Mouse (Mus musculus) megakaryocyte-erythroid progenitor cell, adult 5-6 weeks (primary cell): ENCODE data around the gene Cyb561a3. TPM values are rescaled to one million over a fixed set of nuclear protein-coding genes. Genes with fewer than 3 reads are reported as not detected.
A peak's percentile ranks its signal among the peaks of the same experiment; 100 is the strongest.

Experiments
- ATAC-seq: replicated peaks from 2 replicates; pipeline ENCODE4 v1.8.0; 2016; ENCODE audit warnings: mild to moderate bottlenecking, inconsistent platforms; ENCODE audit not compliant: severe bottlenecking, poor library complexity, low FRiP score, low TSS enrichment
- total RNA-seq, 2 experiments: library from RNA; stranded (forward) in 1 of 2; stranded (reverse) in 1 of 2; fragments of 200-1000, 215-1000 nt in 1 of 2; fragments of >200 nt in 1 of 2; fragmentation: Nextera tagmentation in 1 of 2; gene quantifications; 2 replicates each; pipeline ENCODE4 v1.2.3; 2014 to 2017

The Cyb561a3 gene
- total RNA-seq, 2 experiments from 2014 or later = 11.9 to 17.7 TPM

DNA sequence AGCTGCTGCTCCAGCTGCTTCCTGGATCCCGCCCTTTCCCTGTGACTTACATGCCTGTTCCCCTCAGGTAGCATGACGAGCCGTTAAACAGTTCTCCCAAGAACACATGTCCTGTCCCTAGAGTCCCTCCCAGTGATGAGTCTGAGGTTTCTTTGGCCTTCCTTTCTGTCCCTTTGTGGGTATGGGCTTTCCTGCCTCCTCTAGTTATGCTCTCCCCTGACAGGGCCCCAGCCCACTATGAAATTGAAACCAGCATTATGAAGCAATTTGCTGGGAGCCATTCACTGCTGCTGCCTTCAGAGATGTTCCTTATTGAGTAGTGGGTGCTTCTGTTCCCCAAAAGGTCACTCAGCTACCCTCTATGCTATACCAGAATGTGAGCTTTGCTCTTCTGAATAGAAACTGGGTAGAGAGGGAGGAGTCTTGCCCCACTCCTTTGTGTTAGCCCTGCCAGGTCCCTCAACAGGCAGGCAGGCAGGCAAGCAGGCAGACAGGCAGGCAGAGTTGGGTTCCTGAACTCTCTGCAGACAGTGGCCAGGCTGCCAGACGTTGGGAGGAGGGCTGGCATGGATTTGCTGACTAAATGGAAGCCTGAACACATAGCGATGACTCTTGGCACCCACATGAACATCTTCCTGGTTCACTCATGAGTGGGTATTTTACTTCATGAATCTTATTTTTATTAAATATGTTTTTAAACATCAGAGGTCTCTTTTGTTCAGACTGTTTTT is 12.3 kb downstream of the Cyb561a3 start:
- no peak for ATAC-seq

DNA sequence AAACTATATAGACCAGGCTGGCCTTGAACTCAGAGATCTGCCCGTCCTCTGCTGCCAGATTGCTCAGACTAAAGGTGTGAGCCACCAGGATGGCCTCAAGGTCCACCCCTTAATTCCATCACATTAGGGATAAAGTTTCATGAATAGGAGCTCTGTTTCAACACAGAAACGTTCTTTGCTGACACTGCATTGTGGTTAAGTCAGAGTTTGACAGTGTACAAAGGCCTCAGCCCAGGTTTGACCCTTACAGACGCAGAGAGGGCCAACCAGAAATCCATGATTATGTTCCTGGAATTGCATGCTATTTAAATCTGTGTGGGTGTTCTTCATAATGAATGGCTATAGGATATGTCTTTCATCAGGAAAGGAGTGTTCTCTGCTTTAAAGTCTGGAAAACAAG is 13.3 kb downstream of the Cyb561a3 start:
- ATAC-seq = no peak

DNA sequence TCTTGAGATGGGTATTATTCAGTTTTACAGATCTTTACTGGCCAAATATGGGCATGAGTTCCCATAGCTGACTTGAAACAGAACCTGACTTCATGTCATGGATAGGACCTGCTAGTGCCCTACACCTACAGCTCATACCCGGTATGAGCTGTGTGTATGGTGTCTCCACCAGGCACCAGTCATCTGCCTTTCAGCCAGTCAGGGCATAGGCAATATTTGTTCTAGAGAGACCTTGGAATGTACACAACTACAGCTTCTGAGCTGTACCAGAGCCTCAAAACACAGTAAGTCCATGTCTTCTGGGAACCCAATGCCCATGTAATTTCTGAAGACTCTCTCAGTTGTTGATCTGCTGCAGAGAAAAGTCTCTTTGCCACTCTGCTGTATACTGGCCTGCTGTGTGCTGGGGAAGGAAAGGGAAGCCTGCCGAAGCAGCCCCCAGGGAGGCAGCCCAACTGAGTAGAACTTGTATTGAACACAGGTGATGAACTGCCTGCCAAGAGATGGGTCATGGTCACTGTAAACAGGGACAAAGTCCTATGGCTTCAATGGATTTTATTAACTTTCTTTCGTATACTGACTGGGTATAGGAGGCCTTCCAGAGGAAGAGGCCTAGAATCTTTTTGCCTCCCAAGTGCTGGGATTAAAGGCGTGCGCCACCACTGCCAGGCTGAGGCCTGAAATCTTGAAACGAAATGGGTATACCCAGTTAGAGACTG is 14.8 kb downstream of the Cyb561a3 start:
- no peak for ATAC-seq

DNA sequence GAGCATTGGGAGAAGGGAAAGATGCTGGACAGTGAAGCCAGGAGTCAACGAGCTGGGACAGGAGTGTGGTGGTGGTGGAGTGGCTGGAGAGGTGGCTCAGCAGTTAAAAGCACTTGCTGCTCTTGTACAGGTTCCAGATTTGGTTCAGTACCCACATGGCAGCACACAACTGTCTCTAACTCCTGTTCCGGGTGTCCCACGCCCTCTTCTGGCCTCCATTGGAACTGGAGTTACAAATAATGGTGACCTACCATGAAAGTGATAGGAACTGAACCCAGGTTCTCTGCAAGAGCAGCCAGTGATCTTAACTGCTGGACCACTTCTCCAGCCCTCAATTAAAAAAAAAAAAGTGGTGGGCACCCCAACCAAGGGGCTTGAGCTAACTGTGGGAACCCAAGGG is 21.2 kb downstream of the Cyb561a3 start:
- no peak for ATAC-seq

DNA sequence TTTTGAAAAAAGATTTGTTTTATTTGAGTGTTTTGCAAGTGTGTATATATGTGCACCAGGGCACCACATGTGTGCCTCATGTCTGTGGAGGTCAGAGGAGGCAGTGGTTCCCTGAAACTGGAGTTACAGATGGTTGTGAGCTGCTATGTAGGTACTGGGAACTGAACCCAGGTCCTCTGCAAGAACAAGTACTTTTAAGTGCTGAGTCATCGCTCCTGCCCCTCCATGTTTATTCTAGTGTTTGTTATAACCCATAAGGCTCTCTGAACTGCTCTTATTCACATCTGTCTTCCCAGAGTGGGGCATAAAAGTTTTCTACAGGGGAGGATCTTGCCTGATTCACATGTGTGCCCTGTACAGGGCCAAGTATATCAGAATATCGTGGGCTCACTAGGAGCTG is 22.7 kb downstream of the Cyb561a3 start:
- no peak for ATAC-seq

DNA sequence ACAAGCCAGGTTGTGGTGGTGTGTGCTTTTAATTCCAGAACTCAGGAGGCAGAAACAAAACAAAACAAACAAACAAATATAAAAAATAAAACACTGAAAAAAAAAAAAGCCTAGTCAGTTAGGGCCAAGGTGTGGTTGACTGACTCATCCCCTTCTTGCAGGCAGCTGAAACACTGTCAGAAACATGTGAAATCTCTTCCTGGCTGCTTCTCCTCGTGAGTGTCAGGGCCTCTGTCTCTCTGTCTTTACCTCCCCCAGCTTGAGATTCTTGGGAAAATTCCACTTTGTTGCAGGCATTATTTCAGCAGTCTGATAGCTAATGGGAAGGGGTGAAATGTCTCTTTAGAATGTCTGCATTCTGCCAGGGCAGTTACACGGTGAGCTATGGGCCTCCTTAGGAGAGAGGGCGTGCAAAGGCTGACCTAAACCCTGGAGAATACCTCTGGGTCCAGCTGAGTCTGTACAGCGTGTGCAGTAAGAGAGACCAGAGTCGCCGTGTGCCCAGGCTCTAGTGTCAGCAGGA is 25.3 kb downstream of the Cyb561a3 start:
- no peak for ATAC-seq

DNA sequence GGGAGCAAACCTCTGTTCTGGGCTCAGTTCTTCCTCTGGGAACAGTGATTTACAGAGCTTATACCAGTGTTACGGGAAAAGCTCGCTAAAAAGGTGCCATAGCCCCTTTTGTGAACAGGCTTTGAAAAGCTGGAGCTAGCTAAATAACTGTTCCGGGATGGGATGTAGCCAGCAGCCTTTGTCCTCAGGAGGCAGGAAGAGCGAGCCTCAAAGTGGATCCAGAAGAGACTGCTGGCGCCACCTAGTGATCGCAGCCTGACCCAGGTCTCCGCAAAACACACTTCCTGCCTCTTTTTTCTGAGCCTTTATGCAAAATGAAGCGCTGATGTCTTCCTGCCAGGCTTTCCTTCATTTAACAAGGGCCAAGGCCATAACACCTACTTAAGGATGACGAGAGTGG is 25.8 kb downstream of the Cyb561a3 start:
- peak; percentile 54 for ATAC-seq

DNA sequence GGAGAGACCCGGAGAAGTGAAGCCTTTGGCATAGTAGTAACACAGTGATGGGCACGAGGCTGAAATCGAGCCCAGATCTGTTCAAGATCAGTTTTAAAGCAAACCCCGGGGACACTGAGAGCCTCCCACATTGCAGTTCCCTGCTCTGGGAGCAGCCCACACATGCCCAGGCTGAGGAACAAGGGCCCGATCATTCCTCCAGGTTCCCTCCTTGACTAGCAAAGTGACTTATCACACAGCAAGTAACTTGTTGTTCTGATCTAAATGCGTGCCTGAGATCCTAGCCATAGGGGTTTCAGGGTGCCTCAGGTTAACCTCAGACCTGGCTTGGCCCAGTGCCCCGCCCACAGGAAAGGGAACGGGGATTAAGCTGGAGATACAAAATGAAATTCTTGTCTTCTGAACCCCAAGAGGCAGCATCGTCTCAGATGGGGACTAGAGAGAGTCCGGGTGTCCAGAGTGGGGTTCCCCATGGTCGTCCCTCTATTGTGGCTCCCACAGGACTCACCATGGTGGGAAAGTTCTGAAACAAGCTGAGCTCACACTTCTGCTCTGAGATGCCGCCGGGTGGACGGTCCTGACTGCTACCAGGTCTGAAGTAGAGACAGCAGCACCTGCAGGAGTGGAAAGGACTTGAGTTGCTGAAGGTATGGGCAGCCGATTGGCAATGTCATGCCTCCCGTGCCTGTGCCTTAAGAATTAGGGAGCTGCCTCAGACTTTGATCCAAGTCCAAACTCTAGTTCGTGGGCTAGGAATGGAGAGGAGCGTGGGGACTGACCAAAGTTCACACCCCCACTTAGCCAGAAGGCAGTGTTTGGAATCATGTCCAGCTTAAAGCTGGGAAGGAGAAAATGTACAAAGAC is 26.9 kb downstream of the Cyb561a3 start:
- ATAC-seq = no peak

DNA sequence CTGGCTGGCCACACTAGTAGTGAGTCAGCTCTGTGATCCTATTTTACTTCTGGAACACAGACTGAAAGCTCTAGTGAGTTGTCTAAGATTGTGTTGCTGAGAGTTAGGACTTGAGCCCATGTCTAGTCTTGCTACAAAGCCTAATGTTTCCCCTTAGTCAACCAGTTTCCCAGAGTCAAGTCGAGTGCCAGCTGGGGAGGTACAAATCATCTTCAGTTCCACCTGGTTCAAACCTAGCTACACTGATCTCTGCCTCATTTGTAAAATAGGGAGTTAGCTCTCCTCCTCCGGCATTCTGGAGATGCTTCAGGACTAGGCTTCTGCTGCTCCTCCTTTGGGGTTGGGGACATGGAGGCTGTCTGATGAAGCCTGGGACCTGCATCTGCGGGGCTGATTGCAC is 27.6 kb downstream of the Cyb561a3 start:
- ATAC-seq = no peak

DNA sequence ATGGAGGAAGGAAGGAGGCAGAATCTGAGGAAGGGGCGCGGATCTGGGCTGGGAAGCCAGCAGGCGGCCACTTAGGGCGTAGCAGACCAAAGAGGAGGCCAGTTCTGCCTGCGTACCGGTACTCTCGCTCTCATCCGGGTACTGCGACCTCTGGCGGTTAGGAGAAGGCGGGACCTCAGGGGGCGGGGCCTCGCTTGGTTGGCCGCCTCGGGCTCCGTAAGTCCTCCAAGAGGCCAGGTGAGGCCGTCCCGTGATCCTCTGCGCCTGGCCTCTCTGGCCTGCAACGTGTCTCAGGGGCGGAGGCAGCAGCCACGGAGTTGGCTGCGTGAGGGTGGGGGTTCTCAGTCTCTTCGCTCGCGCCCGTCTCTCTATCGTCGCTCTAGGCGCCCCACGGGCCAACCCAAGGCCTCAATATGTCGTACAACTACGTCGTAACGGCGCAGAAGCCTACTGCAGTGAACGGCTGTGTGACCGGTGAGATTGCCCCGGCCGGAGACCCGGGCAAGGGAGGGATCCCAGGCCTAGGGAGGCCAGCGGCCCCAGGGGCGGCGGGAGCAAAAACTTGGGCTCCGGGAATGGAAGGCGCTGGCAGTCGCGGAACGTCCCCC is 28.4 kb downstream of the Cyb561a3 start, which contains the start of the genes Ddb1 and Tkfc:
Gene Ddb1 (plus strand): TSS at position 35 of the 608 bp plus-strand sequence.
Gene Tkfc (minus strand): TSS at position 362 of the 608 bp plus-strand sequence.
- ATAC-seq = peak; percentile 92

DNA sequence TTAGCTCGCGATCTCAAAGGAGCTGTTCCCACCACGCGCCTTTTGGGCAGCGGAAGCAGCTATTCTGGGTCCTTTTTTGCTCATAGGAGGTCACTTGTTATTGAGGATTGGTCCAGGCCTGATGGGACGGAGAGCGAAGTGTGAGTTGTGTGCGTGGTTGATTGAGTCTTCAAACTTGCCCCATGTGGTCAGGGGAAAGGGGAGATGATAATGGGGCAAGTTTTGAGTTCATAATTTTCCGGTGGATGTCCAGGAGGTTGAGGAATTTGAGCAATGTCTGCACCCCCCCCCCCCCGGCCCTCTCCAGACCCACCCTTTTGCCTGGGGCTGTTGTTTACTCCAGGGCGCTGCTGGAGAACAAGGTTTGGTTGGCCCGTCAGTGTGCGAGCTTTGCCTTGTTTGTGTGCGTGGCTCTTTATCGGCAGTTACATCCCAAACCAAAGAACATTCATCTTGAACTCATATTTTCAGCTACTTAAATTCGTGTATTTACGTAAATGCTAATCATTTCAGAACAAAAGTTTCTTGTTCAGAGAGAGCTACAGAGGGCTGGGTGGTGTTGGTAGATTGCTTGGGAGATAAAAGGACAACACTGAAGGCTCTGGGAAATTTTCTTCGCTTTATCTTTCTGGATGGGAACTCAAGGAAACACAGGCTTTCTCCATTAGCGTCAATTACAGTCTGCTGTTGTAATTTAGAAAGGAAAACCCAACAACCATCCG is 29.1 kb downstream of the Cyb561a3 start:
- ATAC-seq = no peak; the same call in 1 of the 2 replicates

DNA sequence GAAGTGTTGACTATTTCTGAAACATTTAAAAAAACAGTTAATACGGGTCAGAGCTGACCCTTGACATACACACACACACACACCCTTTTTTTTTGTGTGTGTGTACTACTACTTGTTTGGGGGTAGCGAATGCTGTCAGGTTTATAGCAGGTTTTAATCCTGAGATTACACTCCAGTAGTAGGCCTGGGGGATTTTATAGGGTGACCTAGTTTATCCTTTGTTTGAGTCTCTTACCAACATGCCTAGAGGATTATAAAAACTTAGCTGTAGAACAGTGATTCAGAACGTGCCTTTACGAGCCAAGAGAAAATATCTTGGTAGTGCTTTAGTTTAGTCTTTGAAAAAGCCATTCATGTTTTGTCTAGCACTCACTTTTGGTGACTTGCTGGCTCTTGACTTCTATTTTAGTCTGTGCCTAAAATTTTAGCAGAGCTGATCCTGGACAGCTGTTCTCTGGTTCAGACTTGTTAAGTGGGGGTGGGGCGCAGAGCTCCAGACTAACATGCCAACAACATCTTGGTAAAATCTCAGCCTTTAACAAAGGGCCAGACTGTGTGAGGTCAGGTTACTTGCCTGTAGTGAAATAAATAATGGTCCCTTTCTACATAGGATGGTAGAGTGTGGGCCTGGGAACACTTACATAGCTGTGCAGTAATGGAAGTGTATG is 31.7 kb downstream of the Cyb561a3 start:
- no peak for ATAC-seq

DNA sequence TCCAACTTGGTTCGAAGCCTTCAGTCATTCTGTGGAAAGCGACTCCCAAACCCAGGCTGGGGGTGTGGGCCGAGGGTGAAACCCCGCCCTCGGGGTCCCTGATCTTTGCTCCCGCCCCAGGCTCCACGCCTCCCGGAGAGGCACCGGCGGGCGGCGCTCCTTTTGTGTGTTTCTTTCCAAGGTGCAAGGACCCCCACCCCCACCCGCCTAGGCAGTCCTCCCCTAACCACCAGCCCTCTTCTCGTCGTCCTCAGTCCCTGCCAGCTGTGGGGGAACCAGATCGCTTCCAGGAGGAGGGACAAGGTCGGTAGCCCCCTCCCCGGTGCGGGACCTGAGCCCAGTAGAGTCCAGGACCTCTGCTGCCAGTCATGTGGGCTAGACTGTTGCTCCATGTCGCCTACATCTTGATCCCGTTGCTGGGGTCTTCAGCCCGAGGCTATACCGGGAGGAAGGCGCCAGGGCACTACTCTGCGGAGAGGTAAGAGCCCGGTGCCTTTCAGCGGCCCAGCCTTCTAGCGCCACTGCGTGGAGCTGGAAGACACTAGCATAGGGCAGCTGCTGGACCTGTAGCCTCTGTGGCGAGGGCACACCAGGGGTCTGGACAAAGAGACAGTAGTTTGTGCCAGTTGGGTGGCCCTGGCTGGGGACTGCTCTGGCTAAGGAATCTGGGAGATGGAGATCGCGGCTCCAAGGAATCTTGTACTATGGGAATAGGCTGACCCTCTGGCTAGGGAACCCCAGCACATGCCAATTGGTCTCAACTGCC is 57.3 kb downstream of the Cyb561a3 start, which contains the start of gene Vwce:
Gene Vwce (plus strand): TSS at position 108 of the 766 bp plus-strand sequence.
- ATAC-seq = peak; percentile 84

DNA sequence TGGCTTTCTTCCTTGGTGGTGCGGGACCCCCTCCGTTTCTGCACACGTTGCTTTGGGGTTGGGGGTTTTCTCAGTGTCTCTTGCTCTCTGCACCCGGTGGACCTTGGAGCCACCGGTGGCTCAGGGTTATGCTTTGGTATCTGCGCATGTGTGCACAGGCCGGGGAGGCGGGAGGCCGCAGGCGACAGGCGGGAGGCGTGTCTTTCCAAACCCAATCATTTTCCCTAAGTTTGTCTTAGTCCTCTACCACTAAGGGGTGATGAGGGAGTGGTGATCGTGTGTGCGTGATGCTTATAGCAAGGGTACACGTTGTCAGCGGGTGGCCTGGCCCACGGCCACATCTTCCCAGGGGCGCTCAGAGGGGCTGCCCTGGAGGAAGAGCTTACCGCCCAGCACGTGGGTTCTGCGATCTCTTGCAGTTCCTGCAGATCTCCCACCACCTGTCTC is 57.9 kb downstream of the Cyb561a3 start:
- peak; percentile 80 for ATAC-seq

DNA sequence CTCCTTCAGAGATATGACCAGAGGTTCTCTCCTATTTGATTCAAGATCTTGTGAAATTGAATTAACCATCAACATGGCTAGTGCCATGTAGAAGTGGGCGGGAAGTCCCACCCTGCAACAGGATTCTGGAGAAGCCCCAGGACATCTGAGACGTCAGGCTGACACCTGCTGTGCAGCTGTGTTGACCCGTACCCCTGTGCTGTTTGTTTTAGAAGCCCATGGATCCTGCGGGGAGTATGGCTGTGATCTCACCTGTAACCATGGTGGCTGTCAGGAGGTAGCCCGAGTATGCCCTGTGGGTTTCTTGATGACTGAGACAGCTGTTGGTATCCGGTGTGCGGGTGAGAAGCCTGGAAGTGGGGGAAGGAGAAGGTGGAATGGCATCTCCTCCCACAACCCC is 60.9 kb downstream of the Cyb561a3 start:
- no peak for ATAC-seq

DNA sequence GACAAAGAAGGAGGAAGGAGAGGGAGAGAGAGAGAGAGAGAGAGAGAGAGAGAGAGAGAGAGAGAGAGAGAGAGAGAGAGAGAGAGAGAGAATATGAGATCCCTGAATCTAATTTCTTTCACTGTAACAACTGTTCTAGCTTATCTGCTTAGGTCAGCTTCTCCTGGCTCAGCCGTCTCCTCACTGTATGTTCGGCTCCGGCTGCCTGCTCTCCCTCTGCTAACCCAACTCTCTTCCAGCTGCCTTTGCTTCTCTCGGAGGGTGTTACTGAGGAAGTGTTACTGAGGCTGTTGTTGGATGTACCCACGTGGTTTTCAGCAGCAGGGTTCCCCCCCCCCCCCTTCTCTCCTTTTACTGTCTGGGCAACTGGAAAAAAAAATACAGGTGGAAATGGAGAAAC is 63.1 kb downstream of the Cyb561a3 start:
- ATAC-seq = peak; percentile 73

DNA sequence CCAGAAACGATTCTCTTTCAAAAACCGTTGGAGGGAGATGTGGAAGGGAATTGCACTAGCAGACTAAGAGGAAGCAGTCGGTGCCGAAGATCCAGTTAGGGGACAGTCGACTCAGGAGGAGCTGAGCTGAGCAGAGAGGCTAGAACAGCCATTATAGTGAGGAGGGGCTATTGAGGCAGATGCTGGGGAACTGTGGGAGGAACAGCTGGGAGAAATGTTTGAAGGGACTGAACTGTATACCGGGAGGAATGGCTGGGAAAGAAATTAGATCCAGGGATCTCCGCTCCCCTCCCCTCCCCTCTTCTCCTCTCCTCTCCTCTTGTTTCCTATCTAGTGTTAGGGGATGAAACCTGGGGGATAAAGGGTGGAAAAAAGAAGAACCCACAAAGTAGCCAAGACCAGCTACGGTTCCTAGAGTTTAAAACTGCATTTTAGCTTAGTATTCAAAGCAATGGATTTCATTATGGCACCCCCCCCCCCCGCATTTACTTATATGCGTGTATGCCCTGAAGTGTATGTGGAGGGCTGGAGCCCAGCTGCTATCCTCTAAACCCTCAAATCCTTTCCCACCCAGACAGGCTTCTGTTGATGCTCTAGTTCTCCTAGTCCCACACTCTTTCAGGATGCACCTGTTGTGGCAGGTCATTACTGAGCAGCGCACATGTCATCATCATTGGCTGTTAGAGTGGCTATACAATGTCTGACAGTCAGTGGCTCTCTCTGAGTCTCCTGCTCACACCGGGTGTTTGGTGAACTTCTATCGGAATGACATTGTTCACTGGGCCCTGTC is 63.8 kb downstream of the Cyb561a3 start:
- ATAC-seq = no peak
